Mouse (Mus musculus): Measurements from ENCODE around the gene Tas2r137.

Tas2r137 gene

DNA sequence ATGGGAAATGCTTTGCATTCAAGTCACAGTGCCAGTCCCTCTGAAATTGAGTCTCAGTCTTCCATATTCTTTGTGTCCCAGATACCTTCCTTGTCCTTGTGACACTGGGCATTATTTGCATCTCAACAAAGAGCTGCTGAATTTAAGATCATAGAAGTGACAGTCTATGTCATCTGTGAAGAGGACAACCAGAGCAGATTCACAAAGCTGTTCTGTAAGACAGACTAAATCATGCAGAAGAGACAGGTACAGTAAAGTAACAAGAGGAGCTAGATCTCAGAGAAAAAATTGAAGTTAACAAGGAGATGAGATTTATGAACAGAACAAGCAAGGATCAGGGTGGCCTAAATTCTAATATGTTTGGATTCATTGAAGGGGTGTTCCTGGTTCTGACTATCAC lies at the start of gene Tas2r137:
Gene Tas2r137 (plus strand): TSS at position 301 of the 400 bp plus-strand sequence.
- DNase-seq (ENCODE audit: low read depth, low spot score), result no peak

GRCm38 (mm10) chr6:40441276-40441675 lies 49.8 kb upstream of the Tas2r137 start:
- no peak for DNase-seq (ENCODE audit: low read depth, low spot score)

DNA sequence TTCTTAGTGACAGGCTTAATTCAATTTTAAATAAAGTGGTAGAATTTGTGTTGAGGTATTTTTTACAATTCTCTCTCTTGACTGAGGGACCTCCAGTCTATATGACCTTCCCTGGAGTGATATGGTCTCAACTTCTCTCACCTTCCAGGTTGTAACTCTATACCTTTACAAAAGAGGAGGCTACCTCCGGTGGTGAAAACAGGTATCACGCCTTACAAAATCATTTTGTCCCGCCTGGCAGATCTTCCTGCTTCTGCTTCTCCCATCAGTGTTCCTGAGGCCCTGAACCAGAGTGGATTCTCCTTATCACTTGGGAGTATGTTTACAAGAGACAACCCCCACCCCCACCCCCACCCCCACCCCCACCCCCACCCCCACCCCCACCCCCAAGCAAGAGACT lies 49.3 kb upstream of the Tas2r137 start:
- DNase-seq (ENCODE audit: low read depth, low spot score), result no peak

DNA sequence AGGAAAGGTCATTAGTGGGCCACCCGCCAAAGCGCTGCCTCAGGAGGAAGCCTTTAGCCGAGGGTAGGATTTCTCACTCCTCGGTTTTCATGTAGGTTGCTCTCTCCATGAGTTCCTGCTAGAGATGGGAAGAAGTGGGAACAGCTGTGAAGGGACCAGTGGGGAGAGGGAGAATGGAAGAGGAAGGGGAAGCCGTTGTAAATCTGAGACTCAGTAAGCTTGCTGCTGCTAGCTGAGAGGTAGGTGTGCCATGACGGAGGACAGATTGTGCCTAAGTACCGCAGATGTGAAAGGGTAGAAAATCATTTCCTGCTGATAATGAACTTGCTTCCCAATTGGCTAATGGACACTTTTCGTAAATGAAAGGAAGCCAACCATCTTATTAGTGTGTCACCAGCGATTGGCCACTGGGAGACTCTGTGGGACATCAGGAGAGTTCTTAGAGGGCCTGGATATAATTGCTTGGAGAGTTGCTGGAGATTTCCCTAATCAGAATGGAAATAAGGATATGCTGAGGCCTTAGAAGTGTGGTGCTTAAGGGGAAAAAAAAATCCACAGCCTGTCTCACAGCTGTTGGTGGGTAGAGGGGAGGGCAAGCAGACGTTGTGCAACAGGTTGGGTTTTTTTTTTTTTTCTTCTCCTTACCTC lies 47.6 kb upstream of the Tas2r137 start:
- DNase-seq (ENCODE audit: low read depth, low spot score), result no peak

DNA sequence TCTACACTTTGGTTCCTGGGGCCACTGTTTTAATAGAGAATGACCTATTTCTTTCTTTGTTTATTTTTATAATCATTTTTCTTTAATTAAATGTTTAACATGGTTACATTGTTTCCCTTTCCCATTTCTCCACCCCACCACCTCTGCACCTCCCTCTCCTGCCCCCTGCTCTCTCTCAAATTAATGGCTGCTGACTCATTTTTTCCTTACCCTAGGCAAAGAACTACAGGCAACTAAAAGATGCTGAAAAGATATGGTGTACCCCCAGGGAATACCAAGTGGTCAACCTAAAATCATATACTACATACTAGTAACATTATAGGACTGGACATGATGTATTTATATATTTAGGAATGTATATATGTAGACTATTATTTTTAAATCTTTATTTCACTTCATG lies 42.4 kb upstream of the Tas2r137 start:
- DNase-seq (ENCODE audit: low read depth, low spot score), result no peak

DNA sequence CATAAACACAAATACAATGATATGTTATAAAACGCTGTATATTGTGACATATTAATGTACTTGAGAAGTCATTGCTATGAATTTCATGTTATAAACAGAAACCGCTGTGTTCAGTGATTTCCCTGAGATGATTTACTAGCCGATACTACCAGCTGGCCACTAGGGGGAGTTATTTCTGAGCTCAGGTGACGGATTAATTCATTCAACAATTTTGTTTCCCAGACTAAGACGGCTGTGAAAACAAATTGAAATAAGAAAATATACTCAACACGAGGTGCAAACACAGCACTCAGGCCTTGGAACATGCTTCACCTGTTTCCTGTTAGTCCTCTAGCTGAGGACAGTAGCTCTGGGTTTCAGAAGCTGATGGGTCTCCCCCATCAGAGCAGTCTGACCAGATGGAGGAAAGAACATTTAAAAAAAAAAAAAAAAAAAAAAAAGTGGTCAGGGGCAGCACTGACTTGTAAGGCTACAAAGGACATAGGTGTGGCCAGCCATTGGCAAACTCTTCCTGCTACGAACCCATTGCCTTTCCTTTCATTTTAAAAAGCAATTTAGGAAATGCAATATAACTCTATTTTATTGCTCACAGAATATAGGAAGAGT lies 36.5 kb upstream of the Tas2r137 start:
- no peak for DNase-seq (ENCODE audit: low read depth, low spot score)

- no peak for DNase-seq (ENCODE audit: low read depth, low spot score)
Measured at GRCm38 (mm10) chr6:40465710-40466109, 25.3 kb upstream of the Tas2r137 start.

DNA sequence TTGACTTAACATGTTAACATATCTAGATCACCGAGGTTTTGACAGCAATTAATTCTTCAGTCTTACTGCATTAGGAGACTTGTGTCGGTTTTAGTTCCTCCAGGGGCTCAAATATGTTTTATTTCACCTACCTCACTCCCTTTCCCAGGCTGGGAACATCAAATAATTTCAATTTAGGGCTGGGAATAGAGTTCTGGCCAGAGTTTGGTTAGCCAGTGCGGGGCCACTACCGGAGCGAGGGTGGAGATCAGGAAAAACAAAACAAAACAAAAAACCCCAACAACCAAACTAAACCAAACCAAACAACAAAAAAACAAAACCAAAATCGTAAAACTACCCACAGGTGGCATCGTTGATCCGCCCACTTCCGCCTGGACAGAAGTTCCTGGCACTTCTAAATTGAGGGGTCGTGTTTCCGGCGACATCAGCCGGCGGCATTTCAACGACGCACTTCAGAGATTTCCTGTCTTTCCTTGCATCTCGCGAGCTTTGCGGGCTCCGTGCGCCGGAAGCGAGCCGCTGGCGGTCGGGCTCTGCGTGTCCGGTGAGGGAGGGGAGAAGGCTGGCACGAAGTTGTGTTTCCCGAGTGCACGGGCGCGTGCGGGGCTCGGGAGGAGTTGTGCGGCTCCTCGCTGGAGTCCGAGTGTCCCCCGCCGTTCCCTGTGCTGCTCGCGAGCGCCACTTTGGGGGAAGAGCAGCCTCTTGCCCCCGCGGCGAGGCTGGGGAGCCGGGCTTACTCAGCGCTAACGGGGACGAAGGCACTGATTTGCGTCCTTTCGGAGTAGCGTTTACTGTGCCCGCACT lies 19.9 kb upstream of the Tas2r137 start, which contains the start of gene Ssbp1:
Gene Ssbp1 (plus strand): TSS at position 437 of the 804 bp plus-strand sequence.
- DNase-seq (ENCODE audit: low read depth, low spot score), result peak; percentile 91

- no peak for DNase-seq (ENCODE audit: low read depth, low spot score)
Measured at GRCm38 (mm10) chr6:40471720-40472010, 19.4 kb upstream of the Tas2r137 start.

DNA sequence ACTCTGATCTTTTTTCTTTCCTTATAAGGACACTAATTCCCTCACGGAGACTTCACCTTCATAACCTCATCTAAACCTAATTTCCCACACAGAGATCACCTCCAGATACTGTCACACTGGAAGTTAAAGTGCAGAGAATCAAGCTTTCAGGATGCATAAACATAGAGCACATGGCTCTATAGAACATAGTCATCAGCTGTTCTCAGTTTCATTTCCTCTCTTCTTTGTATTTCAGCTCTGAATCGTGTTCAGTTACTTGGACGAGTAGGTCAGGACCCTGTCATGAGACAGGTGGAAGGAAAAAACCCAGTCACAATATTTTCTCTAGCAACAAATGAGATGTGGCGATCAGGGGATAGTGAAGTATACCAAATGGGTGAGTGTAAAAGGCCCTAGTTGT lies 14.9 kb upstream of the Tas2r137 start:
- no peak for DNase-seq (ENCODE audit: low read depth, low spot score)

GRCm38 (mm10) chr6:40479705-40480104 lies 11.3 kb upstream of the Tas2r137 start:
- DNase-seq (ENCODE audit: low read depth, low spot score), result no peak

- DNase-seq (ENCODE audit: low read depth, low spot score), result no peak
Measured at GRCm38 (mm10) chr6:40482318-40482717, 8.7 kb upstream of the Tas2r137 start.

DNA sequence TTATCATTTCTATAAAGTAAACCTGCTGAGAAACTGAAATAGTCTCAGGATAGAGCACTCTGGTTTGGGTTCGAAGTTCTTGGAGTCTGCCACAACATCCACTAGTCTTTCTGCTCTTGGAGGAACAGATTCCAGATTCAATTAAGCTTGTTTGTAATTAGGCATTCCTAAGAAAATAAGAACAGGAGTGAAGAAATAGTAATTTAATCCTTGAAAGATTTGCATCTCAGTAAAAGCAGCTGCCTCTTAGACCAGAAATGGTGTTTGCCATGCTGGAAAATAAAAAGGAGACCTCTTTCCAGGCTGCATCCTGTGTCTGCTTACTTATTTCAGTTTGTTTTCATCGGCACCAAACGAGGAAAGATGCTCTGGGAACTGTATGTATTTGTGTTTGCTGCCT lies 2.2 kb downstream of the Tas2r137 start, which contains the start of gene Tas2r108:
Gene Tas2r108 (plus strand): TSS at position 301 of the 400 bp plus-strand sequence.
- DNase-seq (ENCODE audit: low read depth, low spot score), result no peak

DNA sequence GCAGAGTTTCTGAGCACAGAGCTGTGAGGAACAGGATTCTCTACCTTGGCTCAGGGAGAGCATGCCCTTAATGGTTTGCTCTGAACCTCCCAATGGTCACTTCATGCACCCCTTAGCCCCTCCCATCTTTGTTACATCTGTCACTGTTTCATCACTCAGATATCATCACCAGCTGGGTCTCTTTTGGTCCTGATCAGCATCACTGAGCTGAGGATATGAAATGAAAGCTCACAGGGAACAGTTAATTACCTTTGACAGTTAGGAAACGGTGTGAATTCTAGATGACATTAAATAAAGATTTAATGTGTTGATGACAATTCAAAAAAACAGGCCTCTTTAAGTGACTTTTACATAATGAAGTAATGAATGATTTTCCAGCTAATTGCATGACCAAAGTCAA lies 28.4 kb downstream of the Tas2r137 start, which contains the start of gene Prss37:
Gene Prss37 (minus strand): TSS at position 101 of the 400 bp plus-strand sequence.
- DNase-seq (ENCODE audit: low read depth, low spot score), result no peak
